Mouse (Mus musculus): ENCODE data around the gene Foxa1.

The Foxa1 gene

GRCm38 (mm10) chr12:57546415-57547201 is at the start of gene Foxa1:
Gene Foxa1 (minus strand): TSS chr12:57546916.
- peak; percentile 93 for DNase-seq (ENCODE audit: low read depth)

- DNase-seq (ENCODE audit: low read depth), result no peak
Measured at GRCm38 (mm10) chr12:57575931-57576628, 29.4 kb upstream of the Foxa1 start.

GRCm38 (mm10) chr12:57572415-57572814 is 25.7 kb upstream of the Foxa1 start:
- no peak for DNase-seq (ENCODE audit: low read depth)

GRCm38 (mm10) chr12:57571773-57572172 is 25.1 kb upstream of the Foxa1 start:
- no peak for DNase-seq (ENCODE audit: low read depth)

- no peak for DNase-seq (ENCODE audit: low read depth)
Measured at GRCm38 (mm10) chr12:57563909-57564308, 17.2 kb upstream of the Foxa1 start, which contains the start of gene Ttc6. Gene Ttc6 (plus strand): TSS chr12:57564113.

GRCm38 (mm10) chr12:57554091-57554490 is 7.4 kb upstream of the Foxa1 start:
- no peak for DNase-seq (ENCODE audit: low read depth)

- DNase-seq (ENCODE audit: low read depth), result no peak
Measured at GRCm38 (mm10) chr12:57552286-57552685, 5.6 kb upstream of the Foxa1 start.

GRCm38 (mm10) chr12:57550881-57551280 is 4.2 kb upstream of the Foxa1 start:
- DNase-seq (ENCODE audit: low read depth), result no peak

GRCm38 (mm10) chr12:57550181-57550808 is 3.6 kb upstream of the Foxa1 start:
- DNase-seq (ENCODE audit: low read depth), result no peak

- no peak for DNase-seq (ENCODE audit: low read depth)
Measured at GRCm38 (mm10) chr12:57549667-57550160, 3.0 kb upstream of the Foxa1 start.

GRCm38 (mm10) chr12:57548981-57549666 is 2.4 kb upstream of the Foxa1 start:
- DNase-seq (ENCODE audit: low read depth), result no peak

GRCm38 (mm10) chr12:57548352-57548980 is 1.8 kb upstream of the Foxa1 start:
- no peak for DNase-seq (ENCODE audit: low read depth)

- DNase-seq (ENCODE audit: low read depth), result no peak
Measured at GRCm38 (mm10) chr12:57547890-57548289, 1.2 kb upstream of the Foxa1 start.

GRCm38 (mm10) chr12:57545371-57546241 is 1.1 kb downstream of the Foxa1 start:
- peak; percentile 58 for DNase-seq (ENCODE audit: low read depth)

- DNase-seq (ENCODE audit: low read depth), result peak; percentile 90
Measured at GRCm38 (mm10) chr12:57544641-57545370, 1.9 kb downstream of the Foxa1 start.

GRCm38 (mm10) chr12:57543627-57543991 is 3.1 kb downstream of the Foxa1 start:
- no peak for DNase-seq (ENCODE audit: low read depth)

- no peak for DNase-seq (ENCODE audit: low read depth)
Measured at GRCm38 (mm10) chr12:57542746-57543626, 3.7 kb downstream of the Foxa1 start.

GRCm38 (mm10) chr12:57541931-57542745 is 4.6 kb downstream of the Foxa1 start:
- no peak for DNase-seq (ENCODE audit: low read depth)

Measured in 416B (cell line).